Mouse (Mus musculus) embryonic facial prominence, embryonic 14.5 days (tissue): ENCODE results near the gene Gm10337. TPM values are rescaled to one million over a fixed set of nuclear protein-coding genes. Genes with fewer than 3 reads are reported as not detected.

Source experiments
- ATAC-seq: fragments of 200-750 bp; cut with Nextera tagmentation; 2 replicates; pipeline ENCODE4 v1.8.0; 2017; ENCODE audit warnings: low read depth, moderate number of reproducible peaks, moderate TSS enrichment
- DNase-seq: peaks from one replicate; pipeline ENCODE4 v3.0.0-alpha.2; 2015; ENCODE audit warnings: low spot score
- H3K27ac ChIP-seq: fragments of 300-500 bp; sonication (generic); replicated peaks from 2 replicates; pipeline ENCODE4 v1.5.1; 2014; ENCODE audit warnings: low read depth, mild to moderate bottlenecking, low read length, moderate library complexity
- H3K27me3 ChIP-seq: fragments of 300-500 bp; sonication (generic); replicated peaks from 2 replicates; pipeline ENCODE4 v1.6.1; 2014; ENCODE audit warnings: low read length; ENCODE audit not compliant: control insufficient read depth, insufficient read depth
- H3K36me3 ChIP-seq: fragments of 300-500 bp; sonication (generic); 2 replicates; pipeline ENCODE4 v1.6.1; 2014; ENCODE audit warnings: low read length, mixed read lengths; ENCODE audit not compliant: control insufficient read depth, insufficient read depth
- H3K4me1 ChIP-seq: fragments of 300-500 bp; sonication (generic); 2 replicates; pipeline ENCODE4 v1.6.1; 2014; ENCODE audit warnings: antibody characterized with exemption, low read length; ENCODE audit not compliant: control insufficient read depth, insufficient read depth
- H3K4me2 ChIP-seq: fragments of 300-500 bp; sonication (generic); 2 replicates; pipeline ENCODE4 v1.6.1; 2014; ENCODE audit warnings: low read depth, mild to moderate bottlenecking, low read length, moderate library complexity, mixed read lengths
- H3K4me3 ChIP-seq: fragments of 300-500 bp; sonication (generic); 2 replicates; pipeline ENCODE4 v1.5.1; 2014; ENCODE audit warnings: low read depth, mild to moderate bottlenecking, low read length
- H3K9ac ChIP-seq: fragments of 300-500 bp; sonication (generic); 2 replicates; pipeline ENCODE4 v1.6.1; 2014; ENCODE audit warnings: low read depth, mild to moderate bottlenecking, low read length, moderate library complexity, mixed read lengths
- H3K9me3 ChIP-seq: fragments of 300-500 bp; sonication (generic); 2 replicates; pipeline ENCODE4 v1.6.1; 2016; ENCODE audit warnings: low read length; ENCODE audit not compliant: control insufficient read depth
- WGBS: fragments of 180-500 bp; shearing (Covaris S2); extraction: QIAGEN DNeasy Blood & Tissue Kit; methylation state at CpG from one replicate; pipeline ENCODE4 v1.1.7; 2014; 5-methylcytosine and 5-hydroxymethylcytosine counted together
- polyA plus RNA-seq: library from polyadenylated mRNA; unstranded; fragments of >200 nt; fragmentation: Nextera tagmentation; extraction: Ambion mirVana; gene quantifications from 2 replicates; pipeline ENCODE4 v1.2.1, GENCODE M21; 2014

Gm10337 gene
- polyA plus RNA-seq, 1 experiment from 2014 or later = 5.2 TPM

DNA sequence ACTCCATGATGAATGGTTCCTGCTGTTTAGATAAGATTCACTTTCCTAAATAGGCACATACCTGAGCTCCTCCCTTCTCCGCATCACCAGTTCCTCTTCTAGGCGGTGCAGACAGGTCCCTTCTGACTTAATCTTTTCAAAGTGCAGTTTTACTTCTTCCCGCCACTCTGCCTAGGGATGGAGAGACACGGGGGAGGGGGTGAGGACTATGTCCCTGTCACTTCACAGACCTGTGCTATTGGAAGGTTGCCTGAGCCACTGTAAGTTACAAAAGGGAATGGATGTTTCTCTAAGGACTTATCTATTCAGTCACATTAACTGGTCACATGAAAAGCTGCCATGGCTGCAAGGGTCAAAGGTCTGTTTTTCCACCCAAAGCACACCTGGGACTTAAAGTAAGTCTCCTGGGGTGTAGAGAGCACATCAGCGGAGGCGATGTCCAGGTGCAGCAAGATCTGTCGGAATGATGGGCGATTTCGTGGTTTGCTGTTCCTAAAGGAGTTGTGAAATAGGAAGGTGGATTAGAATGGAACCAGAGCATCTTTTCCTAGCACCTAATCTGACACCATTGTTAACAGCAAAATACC lies 1.2 kb upstream of the Gm10337 start:
- Histone ChIP-seq H3K4me1 (no peaks in the 10 kb centered on the region), H3K9me3 (no peaks in the 10 kb centered on the region), H3K27ac (no peak overlapping the region), H3K4me3 (no peak overlapping the region), H3K36me3 (peaks cover 88% of the 10 kb centered on the region), H3K9ac (no peak overlapping the region), H3K4me2 (no peak overlapping the region), H3K27me3 (no peaks in the 10 kb centered on the region)
- DNase-seq (no peak), ATAC-seq (no peak)
- WGBS = 72% methylated on average over 9 of the region's 9 CpGs

DNA sequence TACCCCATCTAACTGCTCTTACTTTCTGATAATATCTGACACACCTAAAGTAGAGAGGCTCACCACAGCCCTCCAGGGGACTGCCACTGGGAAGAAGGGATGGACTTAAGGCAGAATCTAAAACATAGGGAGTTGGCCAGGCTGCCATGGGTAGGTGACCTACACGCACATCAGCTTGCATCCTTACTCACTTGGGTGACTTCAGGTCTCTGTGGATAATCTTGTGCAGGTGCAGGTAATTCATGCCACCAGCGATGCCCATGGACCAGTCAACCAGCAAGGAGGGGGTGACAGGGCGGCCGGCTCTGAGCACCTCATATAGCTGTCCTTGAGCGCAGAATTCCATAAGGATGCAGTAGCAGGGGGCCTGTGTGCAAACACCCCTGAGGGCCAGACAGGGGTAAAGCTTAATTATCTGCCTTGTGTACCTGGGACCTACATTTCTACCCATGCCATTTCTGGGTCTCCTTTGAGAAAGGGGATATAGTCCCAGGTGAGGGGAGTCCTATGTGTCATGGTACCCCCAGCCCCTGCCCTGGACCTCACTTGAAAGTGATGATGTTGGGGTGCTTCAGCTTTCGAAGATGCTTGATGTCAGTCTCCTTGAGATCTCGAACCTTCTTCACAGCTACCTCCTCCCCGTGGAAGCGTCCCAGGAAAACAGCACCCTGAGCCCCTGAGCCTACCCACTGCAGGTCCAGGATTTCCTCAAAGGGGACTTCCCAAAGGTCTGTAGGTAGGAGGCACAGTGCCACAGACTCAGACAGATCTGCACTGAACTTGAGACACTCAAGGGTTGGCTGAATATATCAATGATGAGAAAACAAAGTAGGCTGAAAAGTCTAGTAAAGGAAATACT lies 631 bp downstream of the Gm10337 start:
- no peaks in the 10 kb centered on the region for H3K27me3 ChIP-seq
- whole genome bisulfite sequencing = 89% methylated on average over 9 of the region's 9 CpGs
- no peaks in the 10 kb centered on the region for H3K9me3 ChIP-seq
- no peak overlapping the region for H3K4me2 ChIP-seq
- no peaks in the 10 kb centered on the region for H3K4me1 ChIP-seq
- DNase-seq (no peak), ATAC-seq (no peak)
- no peak overlapping the region for H3K9ac ChIP-seq
- H3K27ac ChIP-seq = no peak overlapping the region
- no peak overlapping the region for H3K4me3 ChIP-seq
- peaks cover 74% of the 10 kb centered on the region for H3K36me3 ChIP-seq

DNA sequence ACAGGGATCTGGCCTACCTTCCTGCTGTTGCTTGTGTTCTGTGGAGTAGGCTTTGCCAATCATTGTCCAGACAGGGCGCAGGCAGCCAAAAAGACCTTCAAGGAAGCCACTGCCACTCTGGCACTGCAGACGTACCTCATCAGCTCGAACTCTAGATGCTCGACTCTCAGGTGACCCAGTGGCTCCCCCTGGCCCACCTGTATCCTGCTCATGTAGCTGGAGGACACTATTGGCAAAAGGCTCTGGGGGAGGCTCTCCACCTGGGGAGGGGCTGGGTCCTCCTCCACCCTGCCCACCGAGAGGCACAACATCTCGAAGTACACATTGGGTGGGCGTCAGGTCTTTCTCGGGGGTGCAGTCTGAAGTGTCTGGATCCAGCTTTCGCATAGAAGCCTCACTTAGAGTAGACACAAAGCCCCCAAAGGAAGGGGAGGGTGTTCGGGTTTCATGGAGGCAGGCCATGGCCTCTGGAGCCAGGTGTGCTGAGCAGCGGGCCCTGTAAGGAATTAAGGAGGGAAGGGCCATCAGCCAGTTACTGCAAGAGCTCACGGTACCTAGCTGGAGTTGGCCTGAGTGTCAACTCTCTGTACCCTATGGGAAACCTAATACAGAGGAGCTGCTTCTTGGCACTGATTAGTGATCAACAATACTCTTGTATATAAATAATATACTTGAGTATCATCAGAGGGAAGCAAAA lies 1.7 kb downstream of the Gm10337 start:
- Histone ChIP-seq H3K36me3 (peaks cover 63% of the 10 kb centered on the region), H3K27me3 (no peaks in the 10 kb centered on the region), H3K4me1 (peaks cover 6% of the 10 kb centered on the region), H3K27ac (no peak overlapping the region), H3K4me2 (no peak overlapping the region), H3K4me3 (no peak overlapping the region), H3K9me3 (no peaks in the 10 kb centered on the region), H3K9ac (no peak overlapping the region)
- ATAC-seq (no peak), DNase-seq (no peak)
- 63% methylated on average over 12 of the region's 12 CpGs for WGBS

DNA sequence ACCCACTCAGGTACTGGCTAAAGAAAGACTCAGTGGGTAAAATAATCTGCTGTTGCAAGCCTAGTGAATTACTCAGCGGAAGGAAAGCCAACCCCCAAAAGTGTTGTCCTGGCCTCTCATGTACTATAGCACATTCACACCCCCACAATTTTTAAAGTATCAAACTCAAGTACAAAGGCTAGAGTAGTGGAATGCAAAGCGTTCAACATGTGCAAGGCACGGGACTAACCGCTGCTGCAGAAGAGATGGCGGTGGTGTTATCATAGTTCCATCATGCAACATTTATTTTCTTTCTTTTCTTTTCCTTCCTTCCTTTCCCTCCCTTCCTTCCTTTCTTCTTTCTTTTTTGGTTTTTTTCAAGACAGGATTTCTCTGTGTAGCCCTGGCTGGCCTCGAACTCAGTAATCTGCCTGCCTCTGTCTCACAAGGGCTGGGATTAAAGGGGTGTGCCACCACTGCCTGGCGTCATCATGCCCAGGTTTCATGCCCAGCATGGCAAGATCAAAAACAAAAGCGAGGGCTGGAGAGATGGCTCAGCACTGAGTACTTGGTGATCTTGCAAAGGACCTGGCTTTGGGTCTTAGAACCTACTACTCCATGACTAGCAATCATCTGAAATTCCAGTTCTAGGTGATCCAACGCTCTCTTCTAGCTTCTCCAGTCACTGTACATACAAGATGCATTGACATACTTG lies 2.4 kb downstream of the Gm10337 start:
- H3K36me3 ChIP-seq = peaks cover 56% of the 10 kb centered on the region
- DNase-seq (no peak), ATAC-seq (no peak)

DNA sequence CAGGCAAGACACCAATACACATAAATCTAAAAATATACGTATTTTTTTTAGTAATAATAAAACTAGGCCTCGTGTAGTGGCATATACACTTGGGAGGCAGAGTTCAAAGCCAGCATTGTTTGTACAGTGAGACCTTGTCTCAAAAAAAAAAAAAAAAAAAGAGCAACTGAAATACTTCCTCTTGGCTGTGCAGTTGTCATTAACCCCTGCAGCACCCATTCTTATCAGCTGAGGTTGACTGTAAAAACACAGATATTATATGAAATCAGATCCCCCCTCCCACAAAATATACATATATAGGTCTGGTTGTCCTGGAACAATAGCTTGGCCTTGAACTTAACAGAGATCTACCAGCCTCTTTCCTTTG lies 2.9 kb downstream of the Gm10337 start:
- ATAC-seq (no peak), DNase-seq (no peak)
- no peak overlapping the region for H3K9ac ChIP-seq
- H3K9me3 ChIP-seq = no peaks in the 10 kb centered on the region
- H3K4me1 ChIP-seq = peaks cover 11% of the 10 kb centered on the region
- no peak overlapping the region for H3K4me2 ChIP-seq
- WGBS = 44% methylated on average over 2 of the region's 2 CpGs
- H3K4me3 ChIP-seq = no peak overlapping the region
- H3K27me3 ChIP-seq = no peaks in the 10 kb centered on the region
- H3K36me3 ChIP-seq = peaks cover 51% of the 10 kb centered on the region
- H3K27ac ChIP-seq = no peak overlapping the region; the same call in 1 of the 2 replicates

More for the DNA sequence above, 2.4 kb downstream of the Gm10337 start:
- no peaks in the 10 kb centered on the region for H3K9me3 ChIP-seq
- no peak overlapping the region for H3K4me2 ChIP-seq
- no peaks in the 10 kb centered on the region for H3K27me3 ChIP-seq
- no peak overlapping the region for H3K27ac ChIP-seq
- no peak overlapping the region for H3K9ac ChIP-seq
- 80% methylated on average over 9 of the region's 9 CpGs for WGBS
- no peak overlapping the region for H3K4me3 ChIP-seq
- H3K4me1 ChIP-seq = peaks cover 6% of the 10 kb centered on the region

DNA sequence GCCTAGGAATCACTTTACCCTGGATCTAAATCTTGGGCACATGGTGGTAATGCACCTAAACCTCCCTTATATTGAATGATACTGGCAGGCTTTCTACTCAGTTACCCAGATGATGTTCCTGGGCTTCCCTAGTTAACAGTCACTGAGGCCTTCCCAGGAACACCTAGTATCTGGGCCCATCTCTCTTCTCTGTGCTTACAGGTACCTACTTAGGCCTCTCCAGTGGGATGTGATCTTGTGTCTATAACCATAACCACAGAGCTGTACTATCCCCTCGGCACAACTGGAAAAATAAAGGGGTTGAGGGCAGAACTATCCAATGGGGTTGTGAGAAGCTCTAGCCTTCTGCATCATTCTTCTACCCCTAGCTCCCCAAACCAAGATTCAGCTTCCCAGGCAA lies 3.3 kb downstream of the Gm10337 start:
- peaks cover 15% of the 10 kb centered on the region for H3K4me1 ChIP-seq
- no peak overlapping the region for H3K4me3 ChIP-seq
- ATAC-seq (no peak), DNase-seq (no peak)
- H3K27ac ChIP-seq = no peak overlapping the region; the same call in 1 of the 2 replicates
- H3K9me3 ChIP-seq = no peaks in the 10 kb centered on the region
- H3K4me2 ChIP-seq = no peak overlapping the region
- no peaks in the 10 kb centered on the region for H3K27me3 ChIP-seq
- H3K9ac ChIP-seq = no peak overlapping the region
- peaks cover 46% of the 10 kb centered on the region for H3K36me3 ChIP-seq
- WGBS = 100% methylated on average over 1 of the region's 1 CpGs

DNA sequence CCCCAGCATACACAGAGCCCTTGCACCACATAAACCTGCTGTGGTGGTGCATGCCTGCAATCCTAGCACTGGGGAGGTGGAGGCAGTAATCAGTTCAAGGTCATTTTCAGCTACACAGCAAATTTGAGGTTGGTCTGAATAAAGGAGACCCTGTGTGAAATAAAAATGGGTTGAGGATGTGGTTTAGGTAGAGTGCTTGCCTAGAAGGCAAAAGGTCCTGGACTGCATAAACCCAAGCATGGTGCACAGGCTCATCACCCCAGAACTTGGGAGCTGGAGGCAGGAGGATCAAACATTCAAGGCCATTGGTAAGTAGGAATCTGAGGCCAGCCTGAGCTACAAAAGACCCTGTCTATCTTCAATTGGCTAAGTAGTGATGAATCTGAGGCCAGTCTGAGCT lies 4.0 kb downstream of the Gm10337 start:
- H3K4me3 ChIP-seq = no peak overlapping the region
- H3K27ac ChIP-seq = no peak overlapping the region
- no peak for DNase-seq
- no peaks in the 10 kb centered on the region for H3K27me3 ChIP-seq
- no peaks in the 10 kb centered on the region for H3K9me3 ChIP-seq
- no peak overlapping the region for H3K9ac ChIP-seq
- peaks cover 18% of the 10 kb centered on the region for H3K4me1 ChIP-seq
- H3K4me2 ChIP-seq = no peak overlapping the region
- peaks cover 40% of the 10 kb centered on the region for H3K36me3 ChIP-seq
- no peak for ATAC-seq

DNA sequence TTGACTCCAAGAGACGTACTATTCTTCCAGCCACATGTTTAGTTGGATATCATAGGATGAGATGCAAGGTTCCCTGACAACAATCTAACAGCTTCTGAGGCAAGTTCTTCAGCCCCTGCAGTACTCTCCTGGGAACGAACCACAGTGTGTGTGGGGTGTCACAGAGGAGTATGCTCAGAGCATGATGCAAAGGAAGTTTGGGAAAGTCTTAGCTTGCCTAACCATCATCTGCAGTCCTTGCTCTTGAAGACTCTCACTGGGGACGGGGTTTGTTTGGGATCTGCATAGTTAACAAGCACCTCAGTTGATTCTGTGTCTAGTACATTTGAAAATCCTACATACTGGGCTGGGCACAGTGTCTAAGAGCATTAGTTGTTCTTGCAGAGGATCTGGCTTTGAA lies 4.8 kb downstream of the Gm10337 start:
- no peak overlapping the region for H3K27ac ChIP-seq
- H3K36me3 ChIP-seq = peaks cover 32% of the 10 kb centered on the region
- H3K27me3 ChIP-seq = no peaks in the 10 kb centered on the region
- DNase-seq = no peak
- H3K4me2 ChIP-seq = no peak overlapping the region
- peaks cover 18% of the 10 kb centered on the region for H3K4me1 ChIP-seq
- H3K9ac ChIP-seq = no peak overlapping the region
- H3K4me3 ChIP-seq = no peak overlapping the region
- WGBS = 79% methylated on average over 3 of the region's 3 CpGs
- ATAC-seq = no peak
- no peaks in the 10 kb centered on the region for H3K9me3 ChIP-seq
